Mouse (Mus musculus) myocyte (in vitro differentiated cells): ENCODE data around the gene Mitf.
A peak's percentile ranks its signal among the peaks of the same experiment; 100 is the strongest.

Source experiments
- CEBPB ChIP-seq: IDR thresholded peaks from 2 replicates; pipeline ENCODE4 v1.6.1; 2011; ENCODE audit warnings: mild to moderate bottlenecking, moderate library complexity; ENCODE audit not compliant: poor library complexity, insufficient read depth, severe bottlenecking
- E2F4 ChIP-seq: IDR thresholded peaks from one replicate; pipeline ENCODE4 v1.6.1; 2011; ENCODE audit warnings: mild to moderate bottlenecking, control low read depth, moderate library complexity; ENCODE audit not compliant: insufficient read depth
- MAX ChIP-seq: IDR thresholded peaks from one replicate; pipeline ENCODE4 v1.6.1; 2011; ENCODE audit warnings: low read depth, mild to moderate bottlenecking, control low read depth
- MYOD1 ChIP-seq, 3 experiments: IDR thresholded peaks; one replicate each; pipeline ENCODE4 v1.6.1; 2011; ENCODE audit warnings: control low read depth in 2 of 3, low read depth in 2 of 3, mild to moderate bottlenecking in 2 of 3, moderate library complexity in 1 of 3; ENCODE audit not compliant: insufficient read length in 2 of 3, control insufficient read depth in 1 of 3
- POLR2A ChIP-seq: IDR thresholded peaks from one replicate; pipeline ENCODE4 v1.6.1; 2011; ENCODE audit warnings: low read depth, mild to moderate bottlenecking, control low read depth, moderate library complexity; ENCODE audit not compliant: insufficient read length
- TCF12 ChIP-seq: IDR thresholded peaks from one replicate; pipeline ENCODE4 v1.6.1; 2011; ENCODE audit warnings: mild to moderate bottlenecking, control low read depth; ENCODE audit not compliant: poor library complexity, insufficient read depth, severe bottlenecking
- TCF3 ChIP-seq: IDR thresholded peaks from one replicate; pipeline ENCODE4 v1.6.1; 2011; ENCODE audit warnings: low read depth, control low read depth; ENCODE audit not compliant: insufficient read length

DNA sequence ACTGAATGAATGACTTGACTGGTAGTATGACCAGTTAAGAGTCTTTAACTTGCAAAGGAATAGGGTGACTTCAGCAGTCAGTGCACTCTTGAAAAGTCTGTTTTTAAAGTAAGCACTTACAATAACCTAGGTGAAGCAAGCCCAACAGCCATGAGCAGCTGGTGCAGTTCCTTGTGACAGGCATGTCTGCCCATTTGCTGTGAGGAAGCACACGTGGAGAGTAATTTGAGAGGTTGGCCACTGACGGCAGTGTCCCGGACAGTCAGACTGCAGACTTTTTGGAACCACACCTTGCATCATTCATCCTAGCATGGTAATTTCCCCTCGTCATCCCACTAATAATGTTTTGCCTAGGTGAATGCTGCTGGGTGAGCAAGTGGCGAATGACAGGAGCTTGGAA, 12.1 kb downstream of the Mitf start:
- peak in 2 of 3 experiments; percentile 57 to 76 for TF ChIP-seq MYOD1 (IDR thresholded peaks at IDR 0.05; ENCODE audit: control insufficient read depth in 1 of 3, insufficient read length in 2 of 3, low read depth in 2 of 3)
- no peak for TF ChIP-seq MAX
- no peak for TF ChIP-seq POLR2A
- TF ChIP-seq CEBPB: no peak
- TF ChIP-seq E2F4: no peak
- TF ChIP-seq TCF3: no peak
- no peak for TF ChIP-seq TCF12
